ENCODE assay signal across 17 mouse cellular contexts in genomic region chr8:120376215-120376614, GRCm38 (mm10).
DNase-seq lines count a peak whose midpoint lies in the region; ATAC-seq lines count a peak whose summit lies in the region.
"Had no signal": no experiment of that assay in that cellular context is flagged by ENCODE, and none has a peak within 500 bp of the region (broad histone marks: within the 10 kb centered on the region; RNA-seq: fewer than 3 reads in every experiment).

No protein-coding gene starts in this region.

- 0 out of 2 replicates have a peak, but pooled peaks cover 10% of the 10 kb centered on the region for H3K27me3 ChIP-seq in heart, embryonic 13.5 days (replicated peaks)
- no peaks in the 10 kb centered on the region for H3K27me3 ChIP-seq in midbrain, embryonic 11.5 days (ENCODE audit: control insufficient read depth, insufficient read depth, low read length)
- H3K27me3 ChIP-seq in midbrain, embryonic 16.5 days (ENCODE audit: control insufficient read depth, insufficient read depth, low read depth, low read length), result no peaks in the 10 kb centered on the region
- H3K27me3 ChIP-seq in forebrain, embryonic 16.5 days (replicated peaks; ENCODE audit: control insufficient read depth, insufficient read depth, low read length), result no peaks in the 10 kb centered on the region
- 0 out of 2 replicates have a peak, but pooled peaks cover 8% of the 10 kb centered on the region for H3K27me3 ChIP-seq in midbrain, embryonic 13.5 days
- H3K27me3 ChIP-seq: heart, embryonic 15.5 days had no signal

- 82% methylated on average over 4 of the region's 4 CpGs for WGBS in heart, embryonic 13.5 days
- 54% methylated on average over 4 of the region's 4 CpGs for WGBS in midbrain, embryonic 11.5 days
- 46% methylated on average over 4 of the region's 4 CpGs for WGBS in midbrain, embryonic 16.5 days
- WGBS in forebrain, embryonic 16.5 days, result 30% methylated on average over 4 of the region's 4 CpGs
- WGBS in midbrain, embryonic 13.5 days, result 25% methylated on average over 4 of the region's 4 CpGs

- no peak overlapping the region for H3K4me3 ChIP-seq in heart, embryonic 13.5 days
- H3K4me3 ChIP-seq in midbrain, embryonic 11.5 days (ENCODE audit: low read depth, low read length), result no peak overlapping the region
- H3K4me3 ChIP-seq in midbrain, embryonic 16.5 days (ENCODE audit: low read depth, low read length), result no peak overlapping the region
- H3K4me3 ChIP-seq in forebrain, embryonic 16.5 days (replicated peaks; ENCODE audit: low read length), result no peak overlapping the region
- H3K4me3 ChIP-seq in midbrain, embryonic 13.5 days (replicated peaks), result no peak overlapping the region
- H3K4me3 ChIP-seq: embryonic facial prominence, embryonic 10.5 days; heart, embryonic 15.5 days had no signal

- peaks cover 94% of the 10 kb centered on the region for H3K4me1 ChIP-seq in heart, embryonic 13.5 days
- peaks cover 55% of the 10 kb centered on the region for H3K4me1 ChIP-seq in midbrain, embryonic 11.5 days (ENCODE audit: control insufficient read depth, insufficient read depth, low read length)
- peaks cover 21% of the 10 kb centered on the region for H3K4me1 ChIP-seq in midbrain, embryonic 16.5 days (ENCODE audit: control insufficient read depth, insufficient read depth, low read length)
- H3K4me1 ChIP-seq in forebrain, embryonic 16.5 days (replicated peaks; ENCODE audit: control insufficient read depth, insufficient read depth, low read length), result peaks cover 56% of the 10 kb centered on the region
- H3K4me1 ChIP-seq in midbrain, embryonic 13.5 days (replicated peaks), result peaks cover 87% of the 10 kb centered on the region

- ATAC-seq in heart, embryonic 13.5 days (ENCODE audit: extremely low read depth, insufficient number of reproducible peaks, low FRiP score, low TSS enrichment), result no peak
- ATAC-seq in midbrain, embryonic 11.5 days (ENCODE audit: low FRiP score), result peak; percentile 12; the same call in 1 of the 2 replicates
- ATAC-seq in midbrain, embryonic 16.5 days, result no peak
- ATAC-seq in forebrain, embryonic 16.5 days, result no peak
- ATAC-seq in midbrain, embryonic 13.5 days, result peak; percentile 15; the same call in 1 of the 2 replicates
- ATAC-seq: inflammation-experienced regulatory T-cells, adult 6 months had no signal

- H3K36me3 ChIP-seq in heart, embryonic 13.5 days, result no peaks in the 10 kb centered on the region
- no peaks in the 10 kb centered on the region for H3K36me3 ChIP-seq in midbrain, embryonic 11.5 days (ENCODE audit: control insufficient read depth, insufficient read depth, low read length)
- no peaks in the 10 kb centered on the region for H3K36me3 ChIP-seq in midbrain, embryonic 16.5 days (ENCODE audit: control insufficient read depth, insufficient read depth, low read length)
- H3K36me3 ChIP-seq in forebrain, embryonic 16.5 days (ENCODE audit: control insufficient read depth, insufficient read depth), result no peaks in the 10 kb centered on the region
- no peaks in the 10 kb centered on the region for H3K36me3 ChIP-seq in midbrain, embryonic 13.5 days
- H3K36me3 ChIP-seq: embryonic facial prominence, embryonic 10.5 days; heart, embryonic 15.5 days had no signal

- no peak overlapping the region for H3K4me2 ChIP-seq in heart, embryonic 13.5 days
- H3K4me2 ChIP-seq in midbrain, embryonic 11.5 days, result no peak overlapping the region
- no peak overlapping the region for H3K4me2 ChIP-seq in midbrain, embryonic 16.5 days (ENCODE audit: low read length)
- H3K4me2 ChIP-seq in forebrain, embryonic 16.5 days (ENCODE audit: low read length), result no peak overlapping the region
- H3K4me2 ChIP-seq in midbrain, embryonic 13.5 days (replicated peaks), result no peak overlapping the region
- H3K4me2 ChIP-seq: heart, embryonic 15.5 days had no signal

- no peak overlapping the region; the same call in 1 of the 2 replicates for H3K9ac ChIP-seq in heart, embryonic 13.5 days
- no peak overlapping the region for H3K9ac ChIP-seq in midbrain, embryonic 11.5 days (ENCODE audit: low read length)
- H3K9ac ChIP-seq in midbrain, embryonic 16.5 days (ENCODE audit: low read depth, low read length), result no peak overlapping the region
- no peak overlapping the region for H3K9ac ChIP-seq in forebrain, embryonic 16.5 days (replicated peaks; ENCODE audit: low read depth, low read length)
- H3K9ac ChIP-seq in midbrain, embryonic 13.5 days (replicated peaks), result no peak overlapping the region; the same call in 1 of the 2 replicates
- H3K9ac ChIP-seq: heart, embryonic 15.5 days had no signal

- no peak for DNase-seq in heart, adult 11 months
- DNase-seq in midbrain, embryonic 11.5 days (ENCODE audit: low spot score, missing footprints), result no peak
- no peak for DNase-seq in T-cell, adult 2 months (ENCODE audit: low spot score)
- DNase-seq in c-Kit-positive CD71-positive TER-119-positive erythroid progenitor cells, embryonic 14.5 days (ENCODE audit: low spot score), result no peak
- DNase-seq: adrenal gland, adult 2 months; cerebellum, postnatal 25 days; gastrocnemius, postnatal 10 days; lung, adult 2 months; thymus, adult 2 months had no signal

- 0 out of 2 replicates have a peak overlapping the region, but pooled peaks have one; percentile 42 for H3K27ac ChIP-seq in heart, embryonic 13.5 days (replicated peaks)
- H3K27ac ChIP-seq in midbrain, embryonic 11.5 days (ENCODE audit: low read depth, low read length), result no peak overlapping the region
- H3K27ac ChIP-seq in midbrain, embryonic 16.5 days (ENCODE audit: low read length), result no peak overlapping the region
- H3K27ac ChIP-seq in forebrain, embryonic 16.5 days (ENCODE audit: low read length), result peak overlapping the region; percentile 30
- H3K27ac ChIP-seq in midbrain, embryonic 13.5 days, result peak overlapping the region; percentile 69
- H3K27ac ChIP-seq: kidney, postnatal 0 days had no signal

- no peaks in the 10 kb centered on the region for H3K9me3 ChIP-seq in heart, embryonic 13.5 days
- no peaks in the 10 kb centered on the region for H3K9me3 ChIP-seq in midbrain, embryonic 11.5 days (ENCODE audit: control insufficient read depth, low read length)
- H3K9me3 ChIP-seq in midbrain, embryonic 16.5 days (replicated peaks; ENCODE audit: control insufficient read depth, low read length, poor library complexity, severe bottlenecking), result no peaks in the 10 kb centered on the region
- no peaks in the 10 kb centered on the region for H3K9me3 ChIP-seq in forebrain, embryonic 16.5 days (ENCODE audit: control insufficient read depth, low read length)
- no peaks in the 10 kb centered on the region for H3K9me3 ChIP-seq in midbrain, embryonic 13.5 days
- H3K9me3 ChIP-seq: embryonic facial prominence, embryonic 10.5 days; heart, embryonic 15.5 days had no signal

Comparison
In these comparisons a context has a peak if more than half of its experiments do, and no peak if none do; other contexts are left out.
1. ATAC-seq: peak in midbrain, embryonic 11.5 days (single experiment) and midbrain, embryonic 13.5 days (single experiment); none in heart, embryonic 13.5 days (single experiment), midbrain, embryonic 16.5 days (single experiment) and forebrain, embryonic 16.5 days (single experiment).
2. H3K27ac ChIP-seq: peak in heart, embryonic 13.5 days (single experiment), forebrain, embryonic 16.5 days (single experiment) and midbrain, embryonic 13.5 days (single experiment); none in midbrain, embryonic 11.5 days (single experiment) and midbrain, embryonic 16.5 days (single experiment).